Mouse (Mus musculus) liver, adult 2 months (tissue): ENCODE measurements around the gene Pgm2l1.

Source experiments
- CTCF ChIP-seq: fragments of 200-500 bp; IDR thresholded peaks from 2 replicates; pipeline ENCODE4 v1.5.1; 2011; ENCODE audit warnings: low read depth, low read length, control low read depth
- POLR2A ChIP-seq: fragments of 200-500 bp; IDR thresholded peaks from 2 replicates; pipeline ENCODE4 v1.6.1; 2011; ENCODE audit warnings: low read length, control low read depth; ENCODE audit not compliant: insufficient read depth; ENCODE audit errors: extremely low read depth

- no peak for TF ChIP-seq CTCF
- no peak for TF ChIP-seq POLR2A
Measured at GRCm38 (mm10) chr7:100179836-100180407, 47.3 kb upstream of the Pgm2l1 start.
